Mouse (Mus musculus): ENCODE data around the gene 9330161L09Rik. TPM values are rescaled to one million over a fixed set of nuclear protein-coding genes. Genes with fewer than 3 reads are reported as not detected.

The 9330161L09Rik gene
- polyA plus RNA-seq, 1 experiment from 2014 or later = 1.2 TPM

- ATAC-seq = no peak
- H3K27me3 ChIP-seq (replicated peaks; ENCODE audit: control insufficient read depth, insufficient read depth, low read length) = no peaks in the 10 kb centered on the region
These were observed 11.9 kb downstream of the 9330161L09Rik start for GRCm38 (mm10) chr12:103395486-103396275.

GRCm38 (mm10) chr12:103393528-103393927, 14.1 kb downstream of the 9330161L09Rik start:
- no peaks in the 10 kb centered on the region for H3K9me3 ChIP-seq (replicated peaks; ENCODE audit: control insufficient read depth, low read length)
- DNase-seq (ENCODE audit: low spot score) = no peak
- H3K4me3 ChIP-seq (ENCODE audit: low read depth, low read length) = no peak overlapping the region
- H3K4me2 ChIP-seq (ENCODE audit: low read length) = no peak overlapping the region
- H3K36me3 ChIP-seq (ENCODE audit: control insufficient read depth, insufficient read depth, low read length) = no peaks in the 10 kb centered on the region
- WGBS = 81% methylated on average over 6 of the region's 6 CpGs
- no peaks in the 10 kb centered on the region for H3K27me3 ChIP-seq (replicated peaks; ENCODE audit: control insufficient read depth, insufficient read depth, low read length)
- no peak overlapping the region for H3K27ac ChIP-seq (ENCODE audit: low read depth, low read length)
- H3K4me1 ChIP-seq (ENCODE audit: control insufficient read depth, insufficient read depth, low read length) = peaks cover 7% of the 10 kb centered on the region
- ATAC-seq = no peak
- H3K9ac ChIP-seq (ENCODE audit: low read length) = no peak overlapping the region

More at GRCm38 (mm10) chr12:103395486-103396275, 11.9 kb downstream of the 9330161L09Rik start:
- Histone ChIP-seq H3K27ac (ENCODE audit: low read depth, low read length) (no peak overlapping the region), H3K9me3 (replicated peaks; ENCODE audit: control insufficient read depth, low read length) (no peaks in the 10 kb centered on the region), H3K36me3 (ENCODE audit: control insufficient read depth, insufficient read depth, low read length) (no peaks in the 10 kb centered on the region), H3K4me2 (ENCODE audit: low read length) (no peak overlapping the region), H3K4me3 (ENCODE audit: low read depth, low read length) (no peak overlapping the region), H3K4me1 (ENCODE audit: control insufficient read depth, insufficient read depth, low read length) (no peaks in the 10 kb centered on the region), H3K9ac (ENCODE audit: low read length) (no peak overlapping the region)
- WGBS = 80% methylated on average over 12 of the region's 12 CpGs
- no peak for DNase-seq (ENCODE audit: low spot score)

GRCm38 (mm10) chr12:103391098-103391497, 16.5 kb downstream of the 9330161L09Rik start:
- Histone ChIP-seq H3K4me2 (ENCODE audit: low read length) (no peak overlapping the region), H3K36me3 (ENCODE audit: control insufficient read depth, insufficient read depth, low read length) (no peaks in the 10 kb centered on the region), H3K4me1 (ENCODE audit: control insufficient read depth, insufficient read depth, low read length) (peaks cover 7% of the 10 kb centered on the region), H3K9ac (ENCODE audit: low read length) (no peak overlapping the region), H3K4me3 (ENCODE audit: low read depth, low read length) (no peak overlapping the region), H3K9me3 (replicated peaks; ENCODE audit: control insufficient read depth, low read length) (no peaks in the 10 kb centered on the region), H3K27me3 (replicated peaks; ENCODE audit: control insufficient read depth, insufficient read depth, low read length) (no peaks in the 10 kb centered on the region), H3K27ac (ENCODE audit: low read depth, low read length) (no peak overlapping the region)
- WGBS = 91% methylated on average over 7 of the region's 7 CpGs
- DNase-seq (ENCODE audit: low spot score) (no peak), ATAC-seq (no peak)

GRCm38 (mm10) chr12:103389982-103390381, 17.6 kb downstream of the 9330161L09Rik start:
- Histone ChIP-seq H3K4me3 (ENCODE audit: low read depth, low read length) (no peak overlapping the region), H3K9me3 (replicated peaks; ENCODE audit: control insufficient read depth, low read length) (no peaks in the 10 kb centered on the region), H3K27me3 (replicated peaks; ENCODE audit: control insufficient read depth, insufficient read depth, low read length) (no peaks in the 10 kb centered on the region), H3K4me1 (ENCODE audit: control insufficient read depth, insufficient read depth, low read length) (peaks cover 7% of the 10 kb centered on the region), H3K9ac (ENCODE audit: low read length) (no peak overlapping the region), H3K4me2 (ENCODE audit: low read length) (no peak overlapping the region), H3K27ac (ENCODE audit: low read depth, low read length) (no peak overlapping the region), H3K36me3 (ENCODE audit: control insufficient read depth, insufficient read depth, low read length) (no peaks in the 10 kb centered on the region)
- ATAC-seq (no peak), DNase-seq (ENCODE audit: low spot score) (no peak)
- whole genome bisulfite sequencing = 91% methylated on average over 4 of the region's 4 CpGs

- WGBS = 48% methylated on average over 2 of the region's 2 CpGs
- ATAC-seq = no peak
These were observed 18.3 kb downstream of the 9330161L09Rik start for GRCm38 (mm10) chr12:103389348-103389727.

GRCm38 (mm10) chr12:103388505-103389347, 18.9 kb downstream of the 9330161L09Rik start, which contains the start of gene Otub2:
Gene Otub2 (plus strand): TSS chr12:103388682.
- H3K36me3 ChIP-seq (ENCODE audit: control insufficient read depth, insufficient read depth, low read length) = no peaks in the 10 kb centered on the region
- H3K27me3 ChIP-seq (replicated peaks; ENCODE audit: control insufficient read depth, insufficient read depth, low read length) = no peaks in the 10 kb centered on the region
- WGBS = under 1% methylated on average over 56 of the region's 58 CpGs
- H3K4me1 ChIP-seq (ENCODE audit: control insufficient read depth, insufficient read depth, low read length) = peaks cover 7% of the 10 kb centered on the region
- ATAC-seq = peak; percentile 99
- H3K9ac ChIP-seq (ENCODE audit: low read length) = peak within 1 kb of the TSS; percentile 93
- H3K4me3 ChIP-seq (ENCODE audit: low read depth, low read length) = peak within 1 kb of the TSS; percentile 69
- DNase-seq (ENCODE audit: low spot score) = peak; percentile 98
- peak within 1 kb of the TSS; percentile 72; the same call in 1 of the 2 replicates for H3K27ac ChIP-seq (ENCODE audit: low read depth, low read length)
- H3K9me3 ChIP-seq (replicated peaks; ENCODE audit: control insufficient read depth, low read length) = no peaks in the 10 kb centered on the region
- peak within 1 kb of the TSS; percentile 76 for H3K4me2 ChIP-seq (ENCODE audit: low read length)

More at GRCm38 (mm10) chr12:103389348-103389727, 18.3 kb downstream of the 9330161L09Rik start:
- no peak overlapping the region for H3K27ac ChIP-seq (ENCODE audit: low read depth, low read length)
- DNase-seq (ENCODE audit: low spot score) = no peak
- H3K4me1 ChIP-seq (ENCODE audit: control insufficient read depth, insufficient read depth, low read length) = peaks cover 7% of the 10 kb centered on the region
- no peaks in the 10 kb centered on the region for H3K27me3 ChIP-seq (replicated peaks; ENCODE audit: control insufficient read depth, insufficient read depth, low read length)
- H3K36me3 ChIP-seq (ENCODE audit: control insufficient read depth, insufficient read depth, low read length) = no peaks in the 10 kb centered on the region
- H3K9ac ChIP-seq (ENCODE audit: low read length) = peak overlapping the region; percentile 93
- peak overlapping the region; percentile 76 for H3K4me2 ChIP-seq (ENCODE audit: low read length)
- peak overlapping the region; percentile 69 for H3K4me3 ChIP-seq (ENCODE audit: low read depth, low read length)
- no peaks in the 10 kb centered on the region for H3K9me3 ChIP-seq (replicated peaks; ENCODE audit: control insufficient read depth, low read length)

- Histone ChIP-seq H3K27ac (ENCODE audit: low read depth, low read length) (no peak overlapping the region), H3K9me3 (replicated peaks; ENCODE audit: control insufficient read depth, low read length) (no peaks in the 10 kb centered on the region), H3K4me2 (ENCODE audit: low read length) (no peak overlapping the region), H3K4me1 (ENCODE audit: control insufficient read depth, insufficient read depth, low read length) (no peaks in the 10 kb centered on the region), H3K27me3 (replicated peaks; ENCODE audit: control insufficient read depth, insufficient read depth, low read length) (no peaks in the 10 kb centered on the region), H3K9ac (ENCODE audit: low read length) (no peak overlapping the region), H3K4me3 (ENCODE audit: low read depth, low read length) (no peak overlapping the region), H3K36me3 (ENCODE audit: control insufficient read depth, insufficient read depth, low read length) (no peaks in the 10 kb centered on the region)
- no peak for DNase-seq (ENCODE audit: low spot score)
- ATAC-seq = no peak
- 84% methylated on average over 4 of the region's 4 CpGs for WGBS
These were observed 27.4 kb downstream of the 9330161L09Rik start for GRCm38 (mm10) chr12:103380226-103380625.

GRCm38 (mm10) chr12:103376774-103377173, 30.8 kb downstream of the 9330161L09Rik start:
- peak overlapping the region; percentile 34; the same call in 1 of the 2 replicates for H3K27ac ChIP-seq (ENCODE audit: low read depth, low read length)
- no peak overlapping the region for H3K4me2 ChIP-seq (ENCODE audit: low read length)
- H3K4me1 ChIP-seq (ENCODE audit: control insufficient read depth, insufficient read depth, low read length) = no peaks in the 10 kb centered on the region
- no peak overlapping the region for H3K9ac ChIP-seq (ENCODE audit: low read length)
- no peaks in the 10 kb centered on the region for H3K36me3 ChIP-seq (ENCODE audit: control insufficient read depth, insufficient read depth, low read length)
- WGBS = 50% methylated on average over 4 of the region's 4 CpGs
- H3K27me3 ChIP-seq (replicated peaks; ENCODE audit: control insufficient read depth, insufficient read depth, low read length) = no peaks in the 10 kb centered on the region
- H3K9me3 ChIP-seq (replicated peaks; ENCODE audit: control insufficient read depth, low read length) = no peaks in the 10 kb centered on the region
- H3K4me3 ChIP-seq (ENCODE audit: low read depth, low read length) = no peak overlapping the region
- DNase-seq (ENCODE audit: low spot score) = peak; percentile 18
- peak; percentile 68 for ATAC-seq
